Mouse (Mus musculus) pancreas, adult 10 weeks (tissue): ENCODE results near the gene Vamp4. TPM values are rescaled to one million over a fixed set of nuclear protein-coding genes. Genes with fewer than 3 reads are reported as not detected.

Experiments used
- polyA plus RNA-seq: library from polyadenylated mRNA; stranded (reverse); fragments of 350-450 nt; fragmentation: Illumina TruSeq; extraction: RNeasy Lipid Tissue Mini Kit (QIAGEN cat#74804); gene quantifications from one replicate; pipeline ENCODE4 v1.2.3, GENCODE M21; 2015; ENCODE audit warnings: low read depth, low replicate concordance; ENCODE audit not compliant: insufficient read depth

Vamp4 gene
- 10.5 TPM for polyA plus RNA-seq

DNA sequence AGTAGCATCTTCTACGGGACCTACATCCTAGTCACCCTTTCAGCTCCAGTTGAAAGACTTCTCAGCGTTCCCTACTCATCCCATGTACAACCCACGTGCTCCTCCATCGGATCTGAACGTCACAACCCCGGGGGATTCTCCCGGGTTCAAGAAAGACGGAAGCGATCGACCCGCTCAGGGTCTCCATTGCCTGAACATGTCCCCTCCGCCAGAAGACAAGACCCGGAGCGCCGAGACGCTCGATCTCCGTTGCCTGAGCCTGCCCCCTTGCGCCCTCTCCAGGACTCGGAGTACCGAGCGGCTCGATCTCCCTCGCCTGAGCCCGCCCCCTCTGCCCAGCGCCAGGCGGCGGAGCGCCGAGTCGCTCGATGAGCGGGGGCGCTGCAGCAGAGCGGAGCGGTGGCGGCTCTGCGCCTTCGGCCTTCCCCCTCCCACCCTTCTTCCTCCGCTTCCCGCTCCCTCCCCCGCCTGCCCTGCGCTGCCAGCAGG, at the start of gene Vamp4:
Gene Vamp4 (plus strand): TSS at position 256 of the 489 bp plus-strand sequence.

DNA sequence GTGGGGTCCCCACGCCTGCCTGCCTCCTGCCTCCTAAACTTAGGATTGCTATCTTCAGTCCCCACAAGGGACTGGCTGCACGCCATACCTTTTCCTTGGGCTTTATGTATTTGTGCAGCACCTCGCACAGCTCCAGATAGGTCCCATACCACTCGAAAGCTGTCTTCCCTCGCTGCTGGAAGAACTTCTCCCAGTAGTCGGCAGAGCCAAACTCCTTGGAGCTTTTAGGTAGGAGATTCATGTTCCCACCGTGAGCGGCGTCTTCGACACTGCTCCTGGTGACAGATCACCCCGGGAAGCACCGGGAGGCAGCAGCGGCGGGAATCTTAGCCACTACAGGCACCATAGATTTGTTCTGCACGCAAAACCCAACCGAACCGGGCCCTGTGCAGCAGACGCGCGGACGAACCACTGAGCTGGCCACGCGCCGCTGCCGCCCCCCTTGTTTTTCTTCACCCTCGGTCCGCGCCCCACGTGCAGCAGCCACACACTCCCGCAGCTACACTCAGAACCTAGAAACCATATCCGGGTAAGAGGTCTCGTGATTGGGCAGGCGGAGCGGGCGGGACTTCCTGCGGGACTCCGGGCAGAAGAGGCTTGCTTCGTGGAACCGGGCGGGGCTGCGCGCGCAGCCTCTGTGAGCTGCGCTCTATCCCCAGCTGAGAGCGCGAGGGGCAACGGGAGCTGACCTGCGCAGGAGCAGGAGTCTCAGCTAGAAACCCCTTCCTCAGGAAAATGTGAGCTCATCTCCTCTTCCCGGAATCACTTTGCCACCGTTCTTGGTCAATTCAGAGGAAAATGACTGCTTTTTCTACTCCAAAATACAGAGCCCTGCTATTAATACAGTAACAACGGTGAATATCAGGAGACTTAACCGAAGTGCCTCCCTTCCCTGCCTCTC, 22.0 kb upstream of the Vamp4 start, which contains the start of gene Mettl13:
Gene Mettl13 (minus strand): TSS at position 536 of the 901 bp plus-strand sequence.

DNA sequence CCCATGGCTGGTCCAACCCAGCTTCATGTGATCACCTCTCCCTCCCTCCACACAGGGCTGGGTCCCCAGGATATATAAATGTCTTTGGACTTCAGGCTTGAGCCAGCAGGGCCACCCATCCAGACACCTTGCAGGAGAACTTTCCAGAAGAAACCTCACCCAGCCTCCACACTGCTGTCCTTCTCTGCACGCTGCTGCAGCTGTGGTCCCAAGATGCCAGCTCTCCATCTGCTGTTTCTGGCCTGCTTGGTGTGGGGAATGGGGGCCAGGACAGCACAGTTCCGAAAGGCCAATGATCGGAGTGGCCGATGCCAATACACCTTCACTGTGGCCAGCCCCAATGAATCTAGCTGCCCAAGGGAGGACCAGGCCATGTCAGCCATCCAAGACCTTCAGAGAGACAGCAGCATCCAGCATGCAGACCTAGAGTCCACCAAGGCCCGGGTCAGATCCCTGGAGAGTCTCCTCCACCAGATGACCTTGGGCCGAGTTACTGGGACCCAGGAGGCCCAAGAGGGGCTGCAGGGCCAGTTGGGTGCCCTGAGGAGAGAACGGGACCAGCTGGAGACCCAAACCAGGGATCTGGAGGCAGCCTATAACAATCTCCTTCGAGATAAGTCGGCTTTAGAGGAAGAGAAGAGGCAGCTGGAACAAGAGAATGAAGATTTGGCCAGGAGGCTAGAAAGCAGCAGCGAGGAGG, 68.9 kb downstream of the Vamp4 start, which contains the start of gene Myoc:
Gene Myoc (plus strand): TSS at position 105 of the 700 bp plus-strand sequence.

Other genes starting within 250 kb of the Vamp4 start
- 2.7 TPM for gene Dnm3, start 92.5 kb upstream of the Vamp4 start, polyA plus RNA-seq
- 2.5 TPM for gene Mettl13, start 22.0 kb upstream of the Vamp4 start, polyA plus RNA-seq
- gene Myoc, start 68.6 kb downstream of the Vamp4 start, polyA plus RNA-seq, result 0.39 TPM
- gene Myocos, start 87.7 kb downstream of the Vamp4 start, polyA plus RNA-seq, result not detected
- 15.1 TPM for gene Prrc2c, start 170.0 kb downstream of the Vamp4 start, polyA plus RNA-seq
- gene Fmo4, start 243.5 kb downstream of the Vamp4 start, polyA plus RNA-seq, result 0.74 TPM